Mouse (Mus musculus) layer of hippocampus, adult 2 months (tissue): Measurements from ENCODE around the gene Tmem131l. TPM values are rescaled to one million over a fixed set of nuclear protein-coding genes. Genes with fewer than 3 reads are reported as not detected.

Experiments used
- DNase-seq, 2 experiments: peaks; one replicate each; pipeline ENCODE4 v3.0.0; 2022; ENCODE audit warnings: low spot score in 2 of 2
- H3K27ac ChIP-seq: fragments of 200-600 bp; 2 replicates; pipeline ENCODE4 v1.8.1; 2022
- H3K4me3 ChIP-seq: fragments of 200-600 bp; 2 replicates; pipeline ENCODE4 v1.8.1; 2022; ENCODE audit warnings: mild to moderate bottlenecking
- CTCF ChIP-seq: fragments of 200-600 bp; conservative IDR thresholded peaks from 2 replicates; pipeline ENCODE4 v1.8.1; 2022; ENCODE audit warnings: antibody characterized with exemption, mild to moderate bottlenecking, moderate library complexity
- total RNA-seq, 2 experiments: library from RNA; stranded (reverse); gene quantifications; 2 replicates each; pipeline ENCODE4 v1.2.3; 2021

Tmem131l gene
- total RNA-seq, 2 experiments from 2014 or later, result 27.4 to 36.5 TPM

DNA sequence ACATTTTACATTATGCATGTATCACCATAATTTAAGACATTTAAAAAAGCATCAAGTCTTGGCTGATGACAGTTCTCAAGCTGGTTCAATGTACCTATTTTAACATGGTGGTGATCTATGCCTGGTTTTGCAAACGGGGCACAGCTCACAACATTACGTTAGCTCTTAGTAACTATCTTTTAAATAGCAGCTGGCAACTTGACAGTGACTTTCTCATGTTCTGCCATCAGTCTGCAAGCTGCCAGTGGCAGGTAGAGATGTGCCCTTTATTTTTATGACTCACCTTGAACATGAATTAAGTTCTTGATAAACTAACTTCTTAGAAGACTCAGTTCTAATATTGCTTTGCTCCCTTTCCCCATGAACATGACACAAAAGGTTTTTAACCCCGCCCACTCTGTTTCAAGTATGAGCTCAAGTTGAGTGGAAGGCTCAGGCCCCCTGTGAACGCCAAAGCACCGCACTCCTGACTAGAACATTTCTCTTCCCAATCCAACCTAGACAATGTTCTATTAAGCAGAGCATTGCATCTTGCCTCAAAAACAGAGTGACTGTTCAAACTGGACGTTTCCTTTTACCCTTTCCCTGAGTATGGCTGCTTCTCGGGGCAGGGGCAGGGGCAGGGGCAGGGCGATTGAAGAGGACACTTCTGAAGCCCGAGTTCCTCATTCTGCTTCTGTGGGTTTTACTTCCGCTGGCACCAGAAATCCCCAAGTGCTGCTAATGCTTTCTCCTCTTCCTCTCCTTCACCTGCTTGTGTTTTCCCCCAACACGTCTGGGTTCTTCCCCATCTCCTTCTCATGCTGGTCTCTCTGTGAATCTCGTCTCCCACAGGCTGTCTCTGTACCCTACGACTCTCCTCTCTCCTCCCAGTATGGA, 29.1 kb upstream of the Tmem131l start:
- no peak for TF ChIP-seq CTCF
- H3K4me3 ChIP-seq, result no peak overlapping the region
- no peak for DNase-seq
- no peak overlapping the region for H3K27ac ChIP-seq

DNA sequence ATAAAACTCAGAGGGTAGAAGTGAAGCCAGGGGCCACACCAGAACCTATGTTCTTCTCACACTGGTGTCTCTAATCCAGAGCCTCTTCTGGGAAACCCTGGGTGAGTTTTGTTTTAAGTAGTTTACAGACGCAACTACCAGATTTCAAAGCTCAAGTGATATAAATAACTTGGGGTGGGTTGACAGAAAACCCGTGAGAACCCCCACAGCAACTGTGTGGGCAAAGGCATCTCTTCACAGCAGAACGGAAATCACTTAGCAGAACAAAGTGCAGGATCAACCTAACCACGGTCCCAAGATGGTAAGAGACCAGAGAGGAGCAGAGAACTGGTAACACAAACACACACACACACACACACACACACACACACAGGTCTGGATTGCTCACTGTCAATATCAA, 25.9 kb upstream of the Tmem131l start:
- no peak for TF ChIP-seq CTCF
- H3K4me3 ChIP-seq, result no peak overlapping the region
- H3K27ac ChIP-seq, result no peak overlapping the region
- no peak for DNase-seq

DNA sequence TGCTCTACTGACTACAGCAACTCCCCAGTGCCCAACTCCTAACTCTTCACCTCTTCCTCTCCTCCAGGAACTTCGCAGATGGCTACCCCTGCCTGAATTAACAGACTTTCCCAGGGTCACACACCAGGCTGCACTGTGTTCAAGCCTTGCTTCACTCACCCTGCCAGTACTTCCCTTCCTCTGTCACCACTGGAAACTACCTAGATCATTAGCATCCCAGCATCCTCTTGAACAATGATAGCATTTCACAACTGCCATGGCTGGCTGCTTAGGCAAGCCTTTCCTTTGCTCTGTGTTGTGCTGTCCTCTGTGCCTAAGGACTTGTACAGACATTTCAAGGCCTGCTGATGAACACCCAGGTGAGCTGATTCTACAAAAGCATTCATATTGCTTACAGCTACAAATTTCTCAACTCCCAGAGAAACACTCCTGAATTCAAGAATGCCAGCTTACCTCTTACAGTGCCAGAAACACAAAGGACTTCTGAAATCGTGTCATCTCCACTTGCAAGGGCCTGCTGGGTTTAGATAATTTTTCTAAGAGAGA, 23.5 kb upstream of the Tmem131l start:
- TF ChIP-seq CTCF, result no peak
- no peak overlapping the region for H3K27ac ChIP-seq
- no peak for DNase-seq
- H3K4me3 ChIP-seq, result no peak overlapping the region

DNA sequence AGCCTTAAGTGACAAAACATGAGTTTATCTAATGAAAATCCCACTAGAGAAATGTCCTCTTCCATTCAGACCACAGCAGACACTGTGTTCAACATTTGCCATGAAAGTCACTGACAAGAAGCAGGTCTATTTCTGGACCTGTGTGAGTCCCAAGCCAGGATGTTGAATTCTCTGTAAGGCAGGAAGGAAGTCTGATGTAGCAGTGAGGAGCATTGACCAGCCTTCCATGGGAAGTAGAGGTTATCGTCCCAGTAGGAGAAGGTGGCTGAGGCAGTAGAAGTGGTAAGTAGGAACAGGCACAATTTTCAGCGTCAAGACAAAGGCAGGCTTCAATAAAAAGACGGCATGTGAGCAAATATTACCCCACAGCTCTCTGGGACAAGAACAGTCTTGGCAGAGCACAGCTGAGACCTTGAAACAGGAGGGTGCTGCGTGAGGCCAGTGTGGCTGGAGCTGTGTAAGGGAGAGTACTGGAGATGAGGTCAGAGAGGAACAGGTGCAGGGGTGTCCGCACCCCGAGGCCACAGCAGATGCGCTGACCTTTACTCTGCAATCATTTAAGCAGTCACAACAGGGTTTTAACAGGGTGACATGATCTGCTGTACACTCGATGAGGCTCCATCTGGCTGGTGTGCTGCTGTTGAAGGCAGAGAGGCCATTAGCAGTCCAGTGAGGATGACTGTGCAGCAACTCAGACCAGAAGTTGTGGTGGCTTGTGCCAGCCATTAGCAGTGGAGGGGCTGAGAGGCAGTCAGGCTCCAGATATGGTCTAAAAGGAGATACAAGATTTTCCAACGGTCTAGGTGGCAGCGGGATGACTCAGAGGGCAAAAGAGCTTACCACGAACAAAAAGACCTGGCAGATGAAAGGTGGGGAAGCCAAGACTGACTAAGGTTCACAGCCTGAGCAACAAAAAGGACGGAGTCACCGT, 21.8 kb upstream of the Tmem131l start:
- no peak overlapping the region for H3K4me3 ChIP-seq
- H3K27ac ChIP-seq, result no peak overlapping the region
- no peak for DNase-seq
- TF ChIP-seq CTCF, result no peak

DNA sequence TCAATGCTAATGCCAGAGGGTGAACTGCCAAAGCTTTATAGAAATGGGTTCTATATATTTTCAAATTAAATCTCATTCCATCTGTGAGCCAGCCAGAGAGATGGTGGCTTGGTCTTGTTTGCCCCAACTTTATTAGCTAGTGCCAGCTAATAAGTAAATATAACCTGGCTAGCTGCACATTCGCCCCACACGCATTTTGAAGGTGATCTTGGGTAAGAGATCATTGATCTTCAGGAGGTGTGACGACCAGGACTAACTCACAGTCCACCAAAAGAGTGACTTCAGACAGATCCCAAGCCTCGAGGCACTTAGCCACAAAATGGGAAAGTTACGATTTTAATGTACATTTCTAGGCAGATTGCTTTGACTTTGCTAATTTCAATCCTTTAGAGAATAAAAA, 21.0 kb upstream of the Tmem131l start:
- no peak for DNase-seq
- TF ChIP-seq CTCF, result no peak
- no peak overlapping the region for H3K4me3 ChIP-seq
- H3K27ac ChIP-seq, result no peak overlapping the region

DNA sequence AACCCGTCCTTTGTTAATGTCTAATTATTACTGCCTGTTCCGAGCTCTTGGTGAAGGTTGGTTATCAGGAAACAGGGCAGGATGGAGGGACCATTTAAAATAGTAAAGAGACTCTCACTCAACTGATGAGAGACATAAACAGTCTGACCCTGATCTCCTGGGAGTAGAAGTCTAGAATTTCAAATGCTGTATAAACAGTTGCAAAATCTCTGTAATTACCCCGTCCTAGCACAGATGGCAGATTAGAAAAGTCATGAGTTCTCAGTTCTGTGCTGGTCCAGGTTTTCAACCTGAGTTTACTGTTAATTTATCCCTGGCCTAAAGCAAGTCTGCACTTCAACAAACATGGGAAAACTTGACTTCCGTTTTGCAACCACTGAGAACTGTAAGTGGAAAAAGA, 20.2 kb upstream of the Tmem131l start:
- TF ChIP-seq CTCF, result no peak
- Histone ChIP-seq H3K4me3 (no peak overlapping the region), H3K27ac (no peak overlapping the region)
- DNase-seq, result no peak

DNA sequence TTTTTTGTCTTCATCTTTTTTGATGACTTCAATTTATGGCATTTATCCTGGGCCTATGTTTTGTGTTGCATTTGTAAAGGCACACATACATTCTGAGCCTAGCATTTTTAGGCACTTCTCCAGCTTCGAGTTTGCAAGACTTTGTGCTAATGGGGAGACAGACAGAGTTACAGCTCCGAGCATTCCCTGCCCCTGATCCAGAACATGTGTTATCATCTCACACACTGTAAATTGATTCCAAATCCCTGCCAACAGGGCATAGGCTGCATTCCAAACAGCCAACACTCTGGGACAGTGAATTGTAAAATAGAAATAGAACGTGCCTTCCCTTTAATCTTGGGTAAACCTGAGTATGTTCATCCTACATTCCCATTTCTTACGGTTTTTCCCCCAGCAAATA, 19.7 kb upstream of the Tmem131l start:
- peak in 1 of 2 experiments; percentile 5 for DNase-seq

DNA sequence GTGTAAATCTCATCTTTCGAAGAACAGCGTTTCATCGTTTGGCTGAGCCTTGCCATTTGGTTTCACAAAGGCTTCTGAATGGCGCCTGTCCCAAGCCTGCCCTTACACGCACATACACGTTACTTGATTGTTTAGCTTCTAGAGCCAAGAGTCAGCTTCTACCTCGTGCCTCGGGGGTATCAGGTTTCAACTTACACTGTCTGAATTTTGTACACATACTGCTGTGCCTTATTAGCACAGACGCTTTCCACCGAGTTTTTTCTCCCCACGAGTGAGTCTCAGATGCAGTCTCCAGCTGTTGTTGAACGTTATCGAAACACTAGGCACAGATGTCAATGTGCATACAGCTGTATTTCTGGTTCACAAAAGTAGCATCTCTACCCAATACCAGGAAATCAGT, 19.3 kb upstream of the Tmem131l start:
- Histone ChIP-seq H3K27ac (no peak overlapping the region), H3K4me3 (no peak overlapping the region)
- TF ChIP-seq CTCF, result no peak
- DNase-seq, result no peak

More for the DNA sequence above, 19.7 kb upstream of the Tmem131l start:
- TF ChIP-seq CTCF, result no peak
- Histone ChIP-seq H3K27ac (no peak overlapping the region), H3K4me3 (no peak overlapping the region)

DNA sequence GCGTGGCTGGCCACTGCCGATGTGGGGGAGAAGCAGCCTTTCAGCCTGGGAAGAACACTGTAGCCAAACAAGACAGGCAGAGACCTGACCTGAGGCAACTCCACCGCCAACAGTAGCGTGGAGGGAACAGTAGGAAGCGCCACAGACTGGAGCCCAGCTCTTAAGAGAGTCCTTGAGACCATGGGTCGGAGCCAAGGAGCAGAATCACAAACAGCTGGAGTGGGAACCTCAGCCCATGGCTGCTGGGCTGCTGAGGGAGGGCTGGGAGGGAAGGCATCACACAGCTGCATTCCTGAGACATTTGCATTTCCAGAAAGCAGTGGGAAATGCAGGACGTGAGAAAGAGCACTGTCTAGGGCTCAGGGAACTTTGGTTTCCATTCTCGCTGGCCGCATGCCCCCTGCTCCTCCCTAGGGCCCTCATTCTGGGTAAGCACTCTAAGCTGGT, 8.8 kb upstream of the Tmem131l start:
- no peak for DNase-seq
- TF ChIP-seq CTCF, result no peak
- H3K4me3 ChIP-seq, result no peak overlapping the region
- H3K27ac ChIP-seq, result no peak overlapping the region

DNA sequence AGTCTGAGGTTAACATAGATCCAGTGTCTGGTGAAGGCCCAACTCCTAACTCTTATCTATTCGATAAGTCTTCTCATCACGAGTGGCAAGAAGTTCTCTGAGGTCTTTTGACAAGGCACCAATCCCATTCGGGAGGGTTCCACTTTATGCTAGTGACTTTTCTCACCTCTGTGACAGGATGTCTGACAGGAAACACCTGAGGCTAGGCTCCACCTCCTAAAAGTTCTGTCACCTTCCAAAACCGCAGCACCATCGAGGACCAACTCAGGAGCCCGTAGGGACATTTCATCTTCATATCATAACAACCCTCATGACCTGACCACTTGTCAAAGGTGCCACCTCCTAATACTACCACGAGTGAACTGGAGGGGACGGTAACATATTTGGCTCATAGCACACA, 6.2 kb upstream of the Tmem131l start:
- DNase-seq, result no peak
- H3K4me3 ChIP-seq, result no peak overlapping the region
- no peak for TF ChIP-seq CTCF
- H3K27ac ChIP-seq, result no peak overlapping the region

DNA sequence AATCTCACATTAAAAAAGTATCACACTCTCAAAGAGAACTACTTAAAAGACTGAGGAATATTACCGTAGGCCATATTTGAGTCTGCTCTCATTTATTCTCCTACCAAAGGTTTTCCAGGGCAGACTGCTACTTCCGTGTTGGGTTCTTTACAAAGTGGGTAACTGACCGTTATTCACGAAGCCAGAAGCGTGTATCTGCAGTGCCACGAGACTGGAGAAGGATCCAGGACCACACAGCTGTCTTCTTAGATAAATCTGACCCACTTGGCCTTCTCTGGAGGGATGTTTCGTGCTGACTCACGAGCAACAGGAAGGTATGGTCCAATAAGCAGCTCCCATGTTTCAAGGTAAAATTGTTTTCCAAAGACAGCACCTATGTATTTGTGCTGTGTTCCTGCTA, 1.8 kb upstream of the Tmem131l start:
- Histone ChIP-seq H3K27ac (no peak overlapping the region), H3K4me3 (no peak overlapping the region)
- TF ChIP-seq CTCF, result no peak
- DNase-seq, result no peak

DNA sequence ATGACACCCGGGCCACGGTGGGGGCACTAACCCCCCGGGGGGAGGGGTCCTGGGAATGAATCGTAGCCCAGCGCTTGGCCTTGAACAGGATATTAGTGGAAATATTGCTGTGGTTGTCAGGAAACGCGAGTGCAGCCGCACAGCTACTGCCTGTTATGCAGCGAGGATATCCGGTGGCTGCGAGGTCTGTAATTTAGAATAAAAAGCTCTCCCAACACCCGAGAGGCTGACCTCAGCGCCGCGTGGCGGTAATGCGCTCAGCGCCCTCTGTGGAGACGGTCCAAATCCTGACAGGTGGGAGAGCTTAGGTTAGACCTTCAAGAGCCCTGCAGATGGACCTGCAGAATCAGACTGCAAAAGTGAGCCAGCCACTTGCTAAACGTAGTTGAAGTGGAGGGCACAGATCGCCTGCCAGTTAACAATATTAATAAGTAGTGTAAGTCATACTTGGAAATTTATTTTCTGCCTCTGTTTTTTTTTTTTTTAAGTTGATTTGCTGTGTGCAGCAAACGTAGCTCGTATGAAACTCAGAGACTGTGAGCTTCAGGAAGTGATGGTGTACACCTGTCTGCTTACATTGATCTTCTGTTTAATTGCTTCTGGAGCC, 604 bp upstream of the Tmem131l start:
- H3K4me3 ChIP-seq, result peak overlapping the region; percentile 96
- peak overlapping the region; percentile 94 for H3K27ac ChIP-seq
- TF ChIP-seq CTCF, result peak; percentile 31
- peak in 1 of 2 experiments; percentile 25 for DNase-seq
